Mouse (Mus musculus): ENCODE results near the gene Lpar5.

DNA sequence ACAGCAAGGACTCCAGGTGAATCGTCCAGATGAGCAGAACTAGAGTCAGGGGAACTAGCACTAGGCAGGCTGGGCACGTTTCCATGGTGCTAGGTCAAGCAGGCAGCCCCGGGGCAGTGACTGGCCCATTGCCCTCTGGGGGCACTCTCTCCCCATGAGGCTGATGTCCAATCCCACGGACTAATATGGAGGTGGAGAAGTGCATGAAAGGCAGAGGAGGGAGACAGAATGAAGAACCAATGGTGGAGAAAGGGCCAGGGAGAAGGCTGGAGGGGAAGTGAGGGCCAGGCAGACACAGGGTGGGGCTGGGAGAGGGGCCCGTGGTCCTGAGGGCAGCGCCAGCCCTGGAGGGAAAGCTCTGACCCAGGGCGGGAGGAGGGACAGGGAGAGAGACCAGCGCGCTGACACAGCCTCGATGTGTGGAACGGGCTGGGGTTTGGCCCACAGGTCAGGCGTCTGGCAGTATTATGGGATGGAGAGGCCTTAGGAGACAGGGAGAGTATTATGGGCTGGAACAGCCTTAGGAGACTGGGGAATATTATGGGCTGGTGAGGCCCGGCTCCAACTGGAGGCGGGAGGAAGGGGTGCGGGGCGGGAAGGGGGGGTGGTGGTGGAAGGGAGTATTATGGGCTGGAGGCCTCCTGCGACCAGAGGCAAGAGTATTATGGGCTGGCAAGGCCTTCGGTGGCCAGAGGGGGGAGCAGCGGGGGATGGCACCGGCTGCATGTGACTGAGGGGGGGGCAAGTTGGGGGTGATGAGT, 21.0 kb downstream of the Lpar5 start:
- TF ChIP-seq CTCF (IDR thresholded peaks at IDR 0.05; ENCODE audit: control insufficient read depth, insufficient read depth, insufficient read length) (peak; percentile 8), MYOG (IDR thresholded peaks at IDR 0.05; ENCODE audit: control insufficient read depth, extremely low read depth, insufficient read length) (no peak), CEBPB (IDR thresholded peaks at IDR 0.05; ENCODE audit: low read depth) (no peak), USF1 (IDR thresholded peaks at IDR 0.05; ENCODE audit: low read depth) (no peak), MAX (IDR thresholded peaks at IDR 0.05) (no peak), FOSL1 (IDR thresholded peaks at IDR 0.05; ENCODE audit: insufficient read depth, low read length, poor library complexity, severe bottlenecking) (no peak)
